Mouse (Mus musculus) G1E (cell line): ENCODE results near the gene Gja10. TPM values are rescaled to one million over a fixed set of nuclear protein-coding genes. Genes with fewer than 3 reads are reported as not detected.

Experiments
- ATAC-seq: 2 replicates; pipeline ENCODE4 v1.8.0; 2016; ENCODE audit warnings: mild to moderate bottlenecking; ENCODE audit not compliant: insufficient number of reproducible peaks, poor library complexity, low FRiP score, severe bottlenecking; ENCODE audit errors: extremely low read depth
- DNase-seq: peaks from one replicate; pipeline ENCODE4 v3.0.0; 2012; ENCODE audit warnings: low spot score
- H3K27me3 ChIP-seq: 2 replicates; pipeline ENCODE4 v1.6.1; 2012; ENCODE audit warnings: mild to moderate bottlenecking, low read length, inconsistent platforms; ENCODE audit not compliant: insufficient read depth
- H3K36me3 ChIP-seq: replicated peaks from 2 replicates; pipeline ENCODE3; 2012; ENCODE audit warnings: mild to moderate bottlenecking, inconsistent platforms
- H3K4me1 ChIP-seq: 2 replicates; pipeline ENCODE4 v1.6.1; 2012; ENCODE audit warnings: low read depth, low read length, inconsistent platforms, mixed read lengths; ENCODE audit not compliant: insufficient read depth
- H3K4me3 ChIP-seq: 2 replicates; pipeline ENCODE4 v1.5.1; 2012; ENCODE audit warnings: low read depth, mild to moderate bottlenecking, inconsistent platforms, low read length, moderate library complexity, mixed read lengths
- H3K9me3 ChIP-seq: replicated peaks from 2 replicates; pipeline ENCODE4 v1.6.1; 2012; ENCODE audit warnings: inconsistent platforms
- CTCF ChIP-seq: IDR thresholded peaks from 2 replicates; pipeline ENCODE4 v1.5.1; 2012; ENCODE audit warnings: low read depth, low read length, inconsistent platforms, mixed read lengths
- GATA1 ChIP-seq: IDR thresholded peaks from 2 replicates; pipeline ENCODE4 v1.6.1; 2012; ENCODE audit warnings: borderline replicate concordance, low read length, inconsistent platforms, mixed read lengths
- GATA2 ChIP-seq: IDR thresholded peaks from 2 replicates; pipeline ENCODE4 v1.6.1; 2012; ENCODE audit warnings: low read depth, low read length, inconsistent platforms, borderline replicate concordance
- POLR2AphosphoS5 ChIP-seq: IDR thresholded peaks from 2 replicates; pipeline ENCODE4 v1.6.1; 2012; ENCODE audit warnings: low read depth, low read length, inconsistent platforms; ENCODE audit not compliant: insufficient replicate concordance
- TAL1 ChIP-seq: conservative IDR thresholded peaks from 2 replicates; pipeline ENCODE4 v1.6.1; 2012; ENCODE audit warnings: low read depth, low read length, inconsistent platforms, mixed read lengths
- polyA plus RNA-seq: library from polyadenylated mRNA; stranded (reverse); fragments of >175 nt; gene quantifications from 2 replicates; pipeline ENCODE4 v1.2.3, GENCODE M21; 2012
- total RNA-seq, 2 experiments: library from RNA; stranded (forward) in 1 of 2; stranded (reverse) in 1 of 2; fragments of 200-1000 nt in 1 of 2; fragments of >200 nt in 1 of 2; fragmentation: Nextera tagmentation in 1 of 2; gene quantifications; 2 replicates each; pipeline ENCODE4 v1.2.3; 2014 to 2017

The Gja10 gene
- total and polyA plus RNA-seq, 3 experiments, result not detected

DNA sequence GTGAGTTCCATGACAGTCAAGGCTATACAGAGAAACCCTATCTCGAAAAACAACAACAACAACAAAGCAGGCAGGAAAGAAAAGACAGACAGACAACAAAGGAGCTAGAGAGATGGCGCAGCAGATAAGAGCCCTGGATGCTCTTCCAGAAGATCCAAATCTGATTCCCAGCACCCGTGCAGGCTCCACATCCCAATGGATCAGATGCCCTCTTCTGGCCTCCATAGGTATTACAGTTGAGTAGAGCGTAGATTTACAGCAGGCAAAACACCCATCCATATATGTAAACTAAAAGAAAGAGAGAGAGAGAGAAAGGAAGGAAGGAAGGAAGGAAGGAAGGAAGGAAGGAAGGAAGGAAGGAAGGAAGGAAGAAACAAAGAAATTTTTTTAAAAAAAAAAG, 51.2 kb downstream of the Gja10 start:
- DNase-seq (no peak), ATAC-seq (no peak)
- H3K9me3 ChIP-seq, result no peaks in the 10 kb centered on the region

DNA sequence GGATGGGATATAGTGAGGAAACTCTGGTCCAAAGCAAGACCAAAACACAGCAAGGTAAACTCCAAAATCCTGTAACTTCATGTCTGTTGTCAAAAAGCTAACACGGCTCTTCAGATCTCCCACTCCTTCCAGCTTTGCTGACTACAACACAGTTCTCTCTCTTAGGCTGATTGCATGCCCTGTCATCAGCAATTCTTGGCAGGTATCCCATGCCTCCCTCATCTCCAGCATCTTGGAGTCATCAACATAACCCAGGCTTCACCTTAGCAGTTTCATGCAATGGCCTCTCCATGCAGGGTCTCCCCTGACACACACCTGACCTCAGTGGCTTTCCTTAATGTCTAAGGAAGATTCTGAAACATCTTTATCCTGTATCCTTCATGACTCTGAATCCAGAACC, 53.4 kb downstream of the Gja10 start:
- no peaks in the 10 kb centered on the region for H3K4me1 ChIP-seq
- TF ChIP-seq GATA2, result no peak
- no peak for TF ChIP-seq TAL1
- no peak for TF ChIP-seq GATA1
- TF ChIP-seq CTCF, result no peak
- no peak for TF ChIP-seq POLR2AphosphoS5
- no peak overlapping the region for H3K4me3 ChIP-seq
- ATAC-seq (no peak), DNase-seq (no peak)
- H3K27me3 ChIP-seq, result 0 out of 2 replicates have a peak, but pooled peaks cover 3% of the 10 kb centered on the region
- H3K9me3 ChIP-seq, result no peaks in the 10 kb centered on the region
- no peaks in the 10 kb centered on the region for H3K36me3 ChIP-seq

More for the DNA sequence above, 51.2 kb downstream of the Gja10 start:
- TF ChIP-seq CTCF (no peak), GATA1 (no peak), TAL1 (no peak), POLR2AphosphoS5 (no peak), GATA2 (no peak)
- H3K36me3 ChIP-seq, result no peaks in the 10 kb centered on the region
- no peak overlapping the region for H3K4me3 ChIP-seq
- no peaks in the 10 kb centered on the region for H3K4me1 ChIP-seq
- H3K27me3 ChIP-seq, result 0 out of 2 replicates have a peak, but pooled peaks cover 3% of the 10 kb centered on the region

Other genes starting within 250 kb of the Gja10 start
- 80.1 and 80.7 TPM in 2 replicates for gene Casp8ap2, start 12.7 kb upstream of the Gja10 start, total RNA-seq (2014; fragmentation: Nextera tagmentation)
- 63.4 and 88.9 TPM in 2 replicates for gene Casp8ap2, start 12.7 kb upstream of the Gja10 start, total RNA-seq (2017)
- gene Casp8ap2, start 12.7 kb upstream of the Gja10 start, polyA plus RNA-seq, result 6.3 and 11.8 TPM in 2 replicates
- gene Mdn1, start 54.4 kb upstream of the Gja10 start, total RNA-seq (2014; fragmentation: Nextera tagmentation), result 52.3 and 58.8 TPM in 2 replicates
- 34.1 TPM in 2 replicates for gene Mdn1, start 54.4 kb upstream of the Gja10 start, total RNA-seq (2017)
- gene Mdn1, start 54.4 kb upstream of the Gja10 start, polyA plus RNA-seq, result 2.7 and 4.2 TPM in 2 replicates
- 34.3 and 42.0 TPM in 2 replicates for gene Lyrm2, start 197.5 kb upstream of the Gja10 start, total RNA-seq (2014; fragmentation: Nextera tagmentation)
- 110 and 115 TPM in 2 replicates for gene Lyrm2, start 197.5 kb upstream of the Gja10 start, total RNA-seq (2017)
- gene Lyrm2, start 197.5 kb upstream of the Gja10 start, polyA plus RNA-seq, result 1.6 and 3.2 TPM in 2 replicates